Mouse (Mus musculus): Measurements from ENCODE around the gene Cwc22. TPM values are rescaled to one million over a fixed set of nuclear protein-coding genes. Genes with fewer than 3 reads are reported as not detected.

Cwc22 gene
- polyA plus RNA-seq, 1 experiment from 2014 or later = 21.7 TPM

GRCm38 (mm10) chr2:77915187-77915586 is 31.0 kb downstream of the Cwc22 start:
- Histone ChIP-seq H3K4me3 (ENCODE audit: low read depth, low read length) (no peak overlapping the region), H3K4me2 (ENCODE audit: low read length) (no peak overlapping the region), H3K36me3 (ENCODE audit: control insufficient read depth, insufficient read depth, low read length) (peaks cover 59% of the 10 kb centered on the region), H3K27ac (ENCODE audit: low read depth, low read length) (no peak overlapping the region), H3K9ac (ENCODE audit: low read length) (no peak overlapping the region), H3K27me3 (replicated peaks; ENCODE audit: control insufficient read depth, insufficient read depth, low read length) (no peaks in the 10 kb centered on the region), H3K4me1 (ENCODE audit: control insufficient read depth, insufficient read depth, low read length) (no peaks in the 10 kb centered on the region), H3K9me3 (replicated peaks; ENCODE audit: control insufficient read depth, low read length) (no peaks in the 10 kb centered on the region)
- no peak for ATAC-seq
- 94% methylated on average over 8 of the region's 8 CpGs for WGBS
- DNase-seq (ENCODE audit: low spot score) = no peak

GRCm38 (mm10) chr2:77913628-77914027 is 32.5 kb downstream of the Cwc22 start:
- no peaks in the 10 kb centered on the region for H3K9me3 ChIP-seq (replicated peaks; ENCODE audit: control insufficient read depth, low read length)
- WGBS = 78% methylated on average over 2 of the region's 2 CpGs
- no peaks in the 10 kb centered on the region for H3K27me3 ChIP-seq (replicated peaks; ENCODE audit: control insufficient read depth, insufficient read depth, low read length)
- DNase-seq (ENCODE audit: low spot score) (no peak), ATAC-seq (no peak)
- no peak overlapping the region for H3K9ac ChIP-seq (ENCODE audit: low read length)
- no peak overlapping the region for H3K4me3 ChIP-seq (ENCODE audit: low read depth, low read length)
- H3K4me1 ChIP-seq (ENCODE audit: control insufficient read depth, insufficient read depth, low read length) = no peaks in the 10 kb centered on the region
- H3K27ac ChIP-seq (ENCODE audit: low read depth, low read length) = no peak overlapping the region
- no peak overlapping the region for H3K4me2 ChIP-seq (ENCODE audit: low read length)
- H3K36me3 ChIP-seq (ENCODE audit: control insufficient read depth, insufficient read depth, low read length) = peaks cover 52% of the 10 kb centered on the region

- Histone ChIP-seq H3K4me1 (ENCODE audit: control insufficient read depth, insufficient read depth, low read length) (no peaks in the 10 kb centered on the region), H3K4me3 (ENCODE audit: low read depth, low read length) (no peak overlapping the region), H3K9me3 (replicated peaks; ENCODE audit: control insufficient read depth, low read length) (no peaks in the 10 kb centered on the region), H3K9ac (ENCODE audit: low read length) (no peak overlapping the region), H3K36me3 (ENCODE audit: control insufficient read depth, insufficient read depth, low read length) (peaks cover 47% of the 10 kb centered on the region), H3K4me2 (ENCODE audit: low read length) (no peak overlapping the region), H3K27me3 (replicated peaks; ENCODE audit: control insufficient read depth, insufficient read depth, low read length) (no peaks in the 10 kb centered on the region), H3K27ac (ENCODE audit: low read depth, low read length) (no peak overlapping the region)
- no peak for DNase-seq (ENCODE audit: low spot score)
- no peak for ATAC-seq
- whole genome bisulfite sequencing = 97% methylated on average over 4 of the region's 4 CpGs
Observed at GRCm38 (mm10) chr2:77912197-77912596, 34.0 kb downstream of the Cwc22 start.

GRCm38 (mm10) chr2:77911452-77911851 is 34.7 kb downstream of the Cwc22 start:
- H3K36me3 ChIP-seq (ENCODE audit: control insufficient read depth, insufficient read depth, low read length) = peaks cover 45% of the 10 kb centered on the region
- DNase-seq (ENCODE audit: low spot score) (no peak), ATAC-seq (no peak)
- H3K27me3 ChIP-seq (replicated peaks; ENCODE audit: control insufficient read depth, insufficient read depth, low read length) = no peaks in the 10 kb centered on the region
- no peak overlapping the region for H3K4me2 ChIP-seq (ENCODE audit: low read length)
- H3K9ac ChIP-seq (ENCODE audit: low read length) = no peak overlapping the region
- H3K4me3 ChIP-seq (ENCODE audit: low read depth, low read length) = no peak overlapping the region
- H3K27ac ChIP-seq (ENCODE audit: low read depth, low read length) = no peak overlapping the region
- H3K9me3 ChIP-seq (replicated peaks; ENCODE audit: control insufficient read depth, low read length) = no peaks in the 10 kb centered on the region
- no peaks in the 10 kb centered on the region for H3K4me1 ChIP-seq (ENCODE audit: control insufficient read depth, insufficient read depth, low read length)
- WGBS = 90% methylated on average over 2 of the region's 2 CpGs

GRCm38 (mm10) chr2:77910216-77910615 is 36.0 kb downstream of the Cwc22 start:
- Histone ChIP-seq H3K27me3 (replicated peaks; ENCODE audit: control insufficient read depth, insufficient read depth, low read length) (no peaks in the 10 kb centered on the region), H3K36me3 (ENCODE audit: control insufficient read depth, insufficient read depth, low read length) (peaks cover 46% of the 10 kb centered on the region), H3K4me2 (ENCODE audit: low read length) (no peak overlapping the region), H3K9me3 (replicated peaks; ENCODE audit: control insufficient read depth, low read length) (no peaks in the 10 kb centered on the region), H3K27ac (ENCODE audit: low read depth, low read length) (no peak overlapping the region), H3K9ac (ENCODE audit: low read length) (no peak overlapping the region), H3K4me1 (ENCODE audit: control insufficient read depth, insufficient read depth, low read length) (no peaks in the 10 kb centered on the region), H3K4me3 (ENCODE audit: low read depth, low read length) (no peak overlapping the region)
- no peak for DNase-seq (ENCODE audit: low spot score)
- 84% methylated on average over 3 of the region's 3 CpGs for WGBS
- no peak for ATAC-seq

DNA sequence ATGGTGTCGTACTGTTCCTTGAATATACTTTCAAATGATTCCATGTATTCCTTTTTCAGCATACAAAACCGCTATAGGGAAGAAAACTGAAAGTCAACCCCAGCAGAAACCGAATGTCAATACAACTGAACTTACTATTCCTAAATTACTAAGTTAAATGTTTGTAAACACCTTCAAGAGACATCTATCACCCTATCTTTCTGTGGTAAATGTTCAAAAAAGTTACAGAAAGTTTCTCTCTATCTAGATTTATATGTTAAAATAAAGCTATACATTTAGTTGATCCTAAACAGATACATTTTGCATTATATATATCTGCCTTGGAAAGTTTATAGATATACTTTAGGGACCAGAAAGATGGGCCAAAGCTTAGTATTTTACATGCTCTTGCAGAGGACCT is 39.0 kb downstream of the Cwc22 start:
- 92% methylated on average over 3 of the region's 3 CpGs for WGBS
- ATAC-seq (no peak), DNase-seq (ENCODE audit: low spot score) (no peak)
- Histone ChIP-seq H3K9me3 (replicated peaks; ENCODE audit: control insufficient read depth, low read length) (no peaks in the 10 kb centered on the region), H3K4me3 (ENCODE audit: low read depth, low read length) (no peak overlapping the region), H3K4me1 (ENCODE audit: control insufficient read depth, insufficient read depth, low read length) (no peaks in the 10 kb centered on the region), H3K27ac (ENCODE audit: low read depth, low read length) (no peak overlapping the region), H3K27me3 (replicated peaks; ENCODE audit: control insufficient read depth, insufficient read depth, low read length) (no peaks in the 10 kb centered on the region), H3K36me3 (ENCODE audit: control insufficient read depth, insufficient read depth, low read length) (peaks cover 43% of the 10 kb centered on the region), H3K4me2 (ENCODE audit: low read length) (no peak overlapping the region), H3K9ac (ENCODE audit: low read length) (no peak overlapping the region)

- Histone ChIP-seq H3K36me3 (ENCODE audit: control insufficient read depth, insufficient read depth, low read length) (peaks cover 41% of the 10 kb centered on the region), H3K9ac (ENCODE audit: low read length) (no peak overlapping the region), H3K27me3 (replicated peaks; ENCODE audit: control insufficient read depth, insufficient read depth, low read length) (no peaks in the 10 kb centered on the region), H3K4me1 (ENCODE audit: control insufficient read depth, insufficient read depth, low read length) (no peaks in the 10 kb centered on the region), H3K27ac (ENCODE audit: low read depth, low read length) (no peak overlapping the region), H3K9me3 (replicated peaks; ENCODE audit: control insufficient read depth, low read length) (no peaks in the 10 kb centered on the region), H3K4me2 (ENCODE audit: low read length) (no peak overlapping the region), H3K4me3 (ENCODE audit: low read depth, low read length) (no peak overlapping the region)
- DNase-seq (ENCODE audit: low spot score) (no peak), ATAC-seq (no peak)
- 79% methylated on average over 7 of the region's 7 CpGs for WGBS
Observed at GRCm38 (mm10) chr2:77905023-77905422, 41.2 kb downstream of the Cwc22 start.

- Histone ChIP-seq H3K9me3 (replicated peaks; ENCODE audit: control insufficient read depth, low read length) (no peaks in the 10 kb centered on the region), H3K4me3 (ENCODE audit: low read depth, low read length) (no peak overlapping the region), H3K4me2 (ENCODE audit: low read length) (no peak overlapping the region), H3K4me1 (ENCODE audit: control insufficient read depth, insufficient read depth, low read length) (no peaks in the 10 kb centered on the region), H3K36me3 (ENCODE audit: control insufficient read depth, insufficient read depth, low read length) (peaks cover 46% of the 10 kb centered on the region), H3K9ac (ENCODE audit: low read length) (no peak overlapping the region), H3K27me3 (replicated peaks; ENCODE audit: control insufficient read depth, insufficient read depth, low read length) (no peaks in the 10 kb centered on the region), H3K27ac (ENCODE audit: low read depth, low read length) (no peak overlapping the region)
- ATAC-seq (no peak), DNase-seq (ENCODE audit: low spot score) (no peak)
- WGBS = 95% methylated on average over 10 of the region's 10 CpGs
Observed at GRCm38 (mm10) chr2:77904495-77904894, 41.7 kb downstream of the Cwc22 start.

DNA sequence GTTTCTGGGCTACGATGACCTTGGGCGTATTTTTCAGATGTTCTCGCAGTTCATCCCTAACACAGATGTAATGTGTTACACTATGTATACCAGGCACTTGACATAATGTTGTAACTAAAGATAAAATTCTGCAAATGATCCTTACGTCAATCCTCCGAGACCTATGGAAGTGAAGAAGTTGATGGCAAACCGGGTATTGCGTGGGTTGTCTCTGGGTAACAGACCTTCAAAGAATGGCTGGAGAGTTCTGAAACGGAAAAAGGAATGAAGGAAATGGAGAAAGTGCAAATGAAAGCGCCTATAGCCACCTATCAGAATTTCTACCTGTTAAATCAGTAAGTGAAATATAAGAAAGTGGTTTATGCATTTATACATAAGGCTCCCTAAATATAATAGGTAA is 42.2 kb downstream of the Cwc22 start:
- H3K4me3 ChIP-seq (ENCODE audit: low read depth, low read length) = no peak overlapping the region

More for the DNA sequence above, 42.2 kb downstream of the Cwc22 start:
- no peak overlapping the region for H3K4me2 ChIP-seq (ENCODE audit: low read length)
- no peak for ATAC-seq
- H3K36me3 ChIP-seq (ENCODE audit: control insufficient read depth, insufficient read depth, low read length) = peaks cover 52% of the 10 kb centered on the region
- H3K27ac ChIP-seq (ENCODE audit: low read depth, low read length) = no peak overlapping the region
- H3K4me1 ChIP-seq (ENCODE audit: control insufficient read depth, insufficient read depth, low read length) = no peaks in the 10 kb centered on the region
- H3K9me3 ChIP-seq (replicated peaks; ENCODE audit: control insufficient read depth, low read length) = no peaks in the 10 kb centered on the region
- 97% methylated on average over 9 of the region's 9 CpGs for WGBS
- H3K9ac ChIP-seq (ENCODE audit: low read length) = no peak overlapping the region
- DNase-seq (ENCODE audit: low spot score) = no peak
- H3K27me3 ChIP-seq (replicated peaks; ENCODE audit: control insufficient read depth, insufficient read depth, low read length) = no peaks in the 10 kb centered on the region

All from forebrain, embryonic 14.5 days (tissue).